Mouse (Mus musculus): ENCODE data around the gene Vmn1r135.
"Not testable (repeated sequence)": the region's sequence is repeated elsewhere in the genome, so short reads cannot be mapped to it uniquely, and the experiment has no call there.

Gene Vmn1r135

DNA sequence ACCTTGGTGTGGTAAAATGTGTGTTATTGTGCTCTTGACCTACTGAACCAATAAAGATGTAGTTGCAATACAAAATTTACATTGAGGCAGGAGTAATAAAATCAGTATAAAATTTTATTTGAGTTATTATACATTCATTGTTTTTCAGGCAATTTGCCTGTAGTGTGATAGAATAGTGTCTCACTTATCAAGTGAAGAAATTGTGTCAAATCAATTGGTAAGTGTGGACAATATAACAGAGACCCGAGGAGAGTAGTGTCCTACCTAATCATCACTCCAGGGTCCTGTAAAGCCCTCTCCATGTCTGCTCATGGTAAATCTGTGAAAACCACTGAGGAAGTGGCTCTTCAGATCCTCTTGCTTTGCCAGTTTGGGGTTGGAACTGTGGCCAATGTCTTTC, at the start of gene Vmn1r135:
TSS of gene Vmn1r135 (plus strand) at position 301 of the 400 bp plus-strand sequence.
- DNase-seq: not testable (repeated sequence)

DNA sequence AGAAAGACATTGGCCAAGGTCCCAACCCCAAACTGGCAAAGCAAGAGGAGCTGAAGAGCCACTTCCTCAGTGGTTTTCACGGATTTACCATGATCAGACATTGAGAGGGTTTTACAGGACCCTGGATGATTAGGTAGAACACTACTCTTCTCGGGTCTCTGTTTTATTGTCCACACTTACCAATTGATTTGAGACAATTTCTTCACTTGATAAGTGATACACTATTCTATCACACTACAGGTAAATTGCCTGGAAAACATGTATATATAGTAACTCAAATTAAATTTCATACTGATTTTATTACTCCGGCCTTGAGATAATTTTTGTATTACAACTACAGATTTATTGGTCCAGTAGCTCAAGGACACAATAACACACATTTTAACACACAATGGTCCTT, 35.5 kb upstream of the Vmn1r135 start, which contains the start of gene Gm4177:
TSS of gene Gm4177 (minus strand) at position 101 of the 400 bp plus-strand sequence.
- not testable (repeated sequence) for DNase-seq

DNA sequence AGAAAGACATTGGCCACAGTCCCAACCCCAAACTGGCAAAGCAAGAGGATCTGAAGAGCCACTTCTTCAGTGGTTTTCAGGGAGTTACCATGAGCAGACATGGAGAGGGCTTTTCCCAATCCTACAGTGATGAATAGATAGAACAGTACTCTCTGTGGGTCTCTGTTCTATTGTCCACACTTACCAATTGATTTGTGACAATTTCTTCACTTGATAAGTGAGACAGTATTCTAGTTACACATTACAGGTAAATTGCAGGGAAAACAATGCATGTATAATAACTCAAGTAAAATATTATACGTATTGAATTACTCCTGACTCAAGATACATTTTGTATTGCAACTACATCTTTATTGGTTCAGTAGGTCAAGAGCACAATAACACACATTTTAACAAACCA, 12.0 kb downstream of the Vmn1r135 start, which contains the start of gene Gm5725:
TSS of gene Gm5725 (minus strand) at position 101 of the 400 bp plus-strand sequence.
- DNase-seq: not testable (repeated sequence)

Data from B cell, adult 2 months (primary cell).